Mouse (Mus musculus) CD4-positive helper T cell, adult 2 months (primary cell): ENCODE measurements around the gene Spin1.
"Not testable (repeated sequence)": the region's sequence is repeated elsewhere in the genome, so short reads cannot be mapped to it uniquely, and the experiment has no call there.

Experiments
- DNase-seq: peaks from one replicate; pipeline ENCODE4 v3.0.0-alpha.2; 2012; ENCODE audit warnings: low read depth, missing footprints, low spot score

Spin1 gene

DNA sequence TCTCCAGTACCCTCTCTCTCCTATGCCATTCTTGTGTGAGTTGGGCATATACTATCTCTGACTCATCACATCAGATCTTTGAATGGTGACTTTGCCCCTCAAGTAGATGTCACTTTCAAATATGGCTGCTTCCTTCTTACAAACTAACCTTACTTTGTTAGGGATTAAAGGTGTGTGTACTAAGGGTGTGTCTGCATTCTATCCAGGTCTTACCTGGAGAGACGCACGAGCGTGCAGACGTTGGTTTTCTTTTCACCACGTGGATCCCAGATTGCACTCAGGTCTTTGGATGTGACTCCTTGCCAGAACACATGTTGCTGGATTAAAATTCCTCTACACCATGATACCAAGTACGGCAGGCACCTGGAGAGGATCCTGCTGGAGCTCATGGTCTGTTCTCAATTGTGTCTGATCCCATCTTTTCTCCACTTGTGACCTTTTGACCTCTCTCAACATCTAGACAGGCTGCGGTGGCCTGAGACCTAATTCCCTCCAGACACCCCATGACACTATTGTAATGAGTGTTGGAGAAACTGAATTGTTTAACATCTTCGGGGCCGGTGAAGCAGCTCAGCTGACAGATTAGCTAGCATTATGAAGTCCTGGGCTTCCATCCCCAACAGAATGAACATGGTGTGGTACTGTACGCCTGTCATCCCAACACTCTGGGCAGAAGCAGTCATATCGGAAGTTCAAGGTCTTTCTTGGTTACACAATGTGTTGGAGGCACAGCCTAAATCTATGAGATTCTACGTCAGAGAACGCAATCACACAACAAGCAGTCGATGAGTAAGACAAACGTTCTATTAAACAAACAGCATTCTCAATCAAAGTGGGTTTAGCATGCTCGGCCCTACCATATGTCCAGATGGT is 6.1 kb upstream of the Spin1 start:
- no peak for DNase-seq

DNA sequence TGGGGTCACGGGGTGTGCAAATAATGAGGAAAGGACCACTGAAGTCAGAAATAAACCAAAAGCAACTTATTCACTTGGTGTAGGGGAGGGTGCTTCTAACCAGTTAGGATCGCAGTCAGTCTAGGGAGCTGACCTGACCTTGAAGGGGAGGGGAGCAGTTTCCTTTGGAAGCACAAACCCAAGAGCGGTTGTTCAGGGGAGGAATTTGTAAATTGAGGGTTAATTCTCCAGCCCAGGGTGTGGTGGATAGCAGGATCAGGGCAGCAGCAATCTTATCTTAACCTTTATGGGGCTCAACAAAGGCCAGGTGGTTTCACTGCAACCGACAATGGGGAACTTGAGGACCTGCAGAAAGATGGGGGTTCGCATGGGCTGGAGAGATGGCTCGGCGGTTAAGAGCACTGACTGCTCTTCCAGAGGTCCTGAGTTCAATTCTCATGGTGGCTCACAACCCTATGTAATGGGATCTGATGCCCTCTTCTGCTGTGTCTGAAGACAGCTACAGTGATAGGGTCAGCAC is 5.4 kb upstream of the Spin1 start:
- no peak for DNase-seq

DNA sequence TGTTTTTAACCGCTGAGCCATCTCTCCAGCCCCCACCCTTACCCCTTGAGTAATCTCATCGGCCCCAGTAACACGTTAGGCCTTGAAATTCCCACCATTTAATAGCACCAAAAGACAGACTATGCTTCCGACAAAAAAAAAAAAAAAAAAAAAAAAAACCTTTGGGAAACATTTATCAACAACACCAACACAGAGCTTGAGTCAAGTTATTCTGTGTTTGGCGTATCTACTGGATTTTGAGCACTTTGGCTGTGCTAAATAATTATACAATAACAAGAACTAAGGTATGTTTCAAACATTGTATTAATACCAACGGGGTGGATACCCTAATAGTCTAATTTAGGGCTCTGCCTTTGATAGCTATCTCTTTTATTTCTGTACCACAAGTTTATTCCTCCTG is 4.0 kb upstream of the Spin1 start:
- DNase-seq: no peak

DNA sequence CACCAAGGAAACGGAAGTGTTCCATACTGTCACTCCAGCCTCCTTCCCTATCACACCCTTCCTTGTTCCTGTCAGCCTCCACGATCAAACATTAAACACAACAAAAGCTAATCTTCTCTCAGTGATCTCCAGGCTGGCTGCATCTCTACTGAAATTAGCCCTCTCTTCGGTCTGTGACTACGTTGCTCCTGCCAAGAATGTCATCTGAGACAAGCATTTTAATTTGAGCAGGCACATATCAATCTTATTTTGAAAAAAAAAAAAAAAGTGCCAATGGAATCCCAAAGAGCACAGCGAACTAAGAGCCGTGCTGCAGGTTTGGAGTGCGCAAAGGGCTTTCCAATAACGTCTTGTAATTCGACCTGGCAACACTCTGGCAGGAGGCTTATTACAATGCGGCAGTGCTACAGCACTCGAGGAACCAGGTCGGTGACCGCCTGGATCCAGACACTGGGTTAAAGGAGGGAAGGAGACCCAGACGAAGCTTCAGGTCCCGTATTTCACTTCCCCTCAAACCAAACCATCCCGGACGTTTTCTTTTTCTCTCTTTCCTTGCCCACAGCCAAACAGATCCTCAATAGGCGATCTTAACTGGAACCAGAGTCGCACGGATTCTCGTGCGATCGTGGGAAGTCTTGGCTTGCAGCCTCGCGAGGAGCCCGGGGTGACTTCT is 984 bp upstream of the Spin1 start:
- no peak for DNase-seq

GRCm38 (mm10) chr13:51101016-51101776 is 516 bp downstream of the Spin1 start:
- peak; percentile 85 for DNase-seq

DNA sequence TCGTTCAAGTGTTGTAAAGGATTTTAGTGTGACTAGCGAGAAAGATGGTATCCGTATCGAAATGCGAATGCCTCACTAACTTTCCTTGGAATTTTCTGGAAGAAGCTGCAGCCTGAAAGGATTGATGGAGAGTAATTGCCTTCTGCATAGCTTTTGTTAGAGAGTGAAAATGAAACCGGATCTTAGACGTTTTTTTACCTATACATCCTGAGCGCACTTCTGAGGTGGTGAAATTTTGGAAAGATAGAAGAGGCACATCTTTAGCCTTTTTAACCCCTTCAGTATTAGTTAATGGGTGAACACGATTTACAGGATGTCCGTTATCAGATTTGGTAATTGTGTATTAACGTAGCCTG is 1.1 kb downstream of the Spin1 start:
- DNase-seq: no peak

DNA sequence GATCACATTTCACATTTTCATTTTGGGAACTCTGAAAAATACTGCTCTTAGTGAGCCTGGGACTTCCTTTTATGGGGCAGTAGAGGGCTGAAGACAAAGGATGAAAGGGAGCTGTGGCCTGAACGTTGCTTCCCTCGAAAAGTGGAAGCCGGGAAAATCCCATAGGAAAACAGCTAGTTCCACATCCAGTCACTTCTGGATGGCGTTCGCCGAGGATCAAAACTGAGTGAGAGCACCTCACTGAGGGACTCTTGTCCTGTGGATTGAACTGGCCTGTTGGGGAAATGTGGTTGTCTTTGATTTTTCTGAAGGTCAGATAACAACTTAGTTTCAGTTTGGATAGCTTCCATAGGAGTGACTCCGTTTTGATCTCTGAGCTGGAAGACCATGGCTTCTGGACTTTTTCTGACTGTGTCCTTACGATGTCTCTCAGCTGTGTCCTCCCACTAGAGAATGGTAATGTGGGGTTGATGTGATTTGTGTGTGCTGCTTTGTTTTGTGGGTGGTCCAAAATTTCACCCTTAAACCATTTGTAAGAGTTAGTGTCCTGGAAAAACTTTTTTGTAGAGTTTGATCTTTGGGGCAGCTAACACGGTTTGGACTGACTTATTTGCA is 2.5 kb downstream of the Spin1 start:
- DNase-seq: no peak

- DNase-seq: no peak
Observed at GRCm38 (mm10) chr13:51103861-51104650, 3.4 kb downstream of the Spin1 start.

DNA sequence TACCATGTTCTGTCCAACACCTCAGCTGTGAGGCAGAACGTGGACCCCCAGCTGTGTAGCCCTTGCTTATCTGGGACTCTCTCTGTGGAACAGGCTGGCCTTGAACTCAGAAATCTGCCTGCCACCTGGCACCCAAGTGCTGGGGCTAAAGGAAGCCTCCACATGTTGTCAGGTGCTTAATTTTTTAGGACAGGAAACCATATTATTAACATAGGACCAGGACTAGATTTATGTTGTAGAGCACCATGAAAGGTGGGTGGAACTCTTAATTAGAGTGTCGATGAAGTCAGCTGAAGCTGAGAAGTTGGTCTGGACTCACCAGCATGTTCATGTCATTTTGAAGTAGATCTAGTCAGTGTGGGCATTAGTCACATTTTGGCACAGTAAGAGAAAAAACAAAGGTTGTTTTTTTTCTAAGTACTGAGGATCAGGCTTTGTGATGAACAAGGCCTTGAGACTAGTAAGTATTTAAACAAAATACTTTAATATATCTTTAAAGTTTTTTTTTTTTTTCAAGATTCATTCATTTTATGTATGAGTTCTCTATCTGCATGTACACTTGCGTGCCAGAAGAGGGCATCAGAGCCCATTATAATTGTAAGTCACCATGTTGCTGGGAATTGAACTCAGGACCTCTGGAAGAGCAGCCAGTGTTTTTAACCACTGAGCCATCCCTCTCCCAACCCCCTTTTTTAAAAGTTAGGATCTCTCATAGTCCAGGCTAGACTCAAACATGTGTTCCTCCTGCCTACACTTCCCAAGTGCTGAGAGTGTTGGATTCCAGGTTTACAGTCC is 5.4 kb downstream of the Spin1 start:
- peak; percentile 28 for DNase-seq

- DNase-seq: no peak
Observed at GRCm38 (mm10) chr13:51106816-51107215, 6.1 kb downstream of the Spin1 start.

- no peak for DNase-seq
Observed at GRCm38 (mm10) chr13:51109517-51109916, 8.8 kb downstream of the Spin1 start.

DNA sequence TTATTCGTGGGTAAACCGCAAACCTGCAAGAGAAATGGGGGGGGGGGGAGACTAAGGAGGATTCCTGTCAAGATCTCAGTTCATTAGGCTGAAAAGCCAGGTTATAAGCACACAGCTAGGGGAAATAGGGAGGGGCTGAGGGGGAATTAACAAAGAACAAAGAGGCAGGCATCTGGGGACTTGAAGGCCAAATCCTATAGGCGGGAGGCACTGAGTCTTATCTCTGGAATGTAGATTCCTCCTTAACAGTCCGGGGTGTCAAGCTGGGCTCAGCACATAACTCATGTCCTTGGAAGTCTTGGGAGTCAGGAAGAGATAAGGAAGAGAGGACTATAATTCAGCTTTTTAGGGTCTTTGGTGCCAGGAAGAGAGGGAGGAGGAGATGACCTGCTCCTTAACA is 13.7 kb downstream of the Spin1 start:
- not testable (repeated sequence) for DNase-seq

GRCm38 (mm10) chr13:51115762-51116161 is 15.1 kb downstream of the Spin1 start:
- peak; percentile 55 for DNase-seq

GRCm38 (mm10) chr13:51120734-51121133 is 20.1 kb downstream of the Spin1 start:
- no peak for DNase-seq

GRCm38 (mm10) chr13:51121966-51122365 is 21.3 kb downstream of the Spin1 start:
- DNase-seq: no peak

GRCm38 (mm10) chr13:51122771-51123170 is 22.1 kb downstream of the Spin1 start:
- no peak for DNase-seq

- DNase-seq: no peak
Observed at GRCm38 (mm10) chr13:51125357-51125756, 24.7 kb downstream of the Spin1 start.

DNA sequence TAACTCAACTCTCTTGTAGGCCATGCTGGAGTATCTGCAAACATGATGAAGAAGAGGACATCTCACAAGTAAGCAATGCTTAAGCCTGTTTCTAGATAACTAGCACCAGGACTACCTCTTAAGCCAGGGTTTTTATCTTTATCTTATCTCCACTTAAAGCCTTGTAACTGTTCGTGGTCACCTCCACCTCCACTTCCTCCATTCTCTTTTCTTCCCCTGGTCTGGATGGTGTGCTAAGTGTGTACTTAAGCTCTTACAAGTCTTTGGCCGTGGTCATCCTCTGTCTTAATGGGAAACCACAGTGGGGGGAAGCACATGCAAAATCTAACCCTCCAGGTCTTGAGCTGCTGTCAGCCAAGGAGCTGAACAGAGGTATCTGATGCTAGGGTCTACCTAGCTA is 27.2 kb downstream of the Spin1 start:
- no peak for DNase-seq

- DNase-seq: no peak
Observed at GRCm38 (mm10) chr13:51128417-51128816, 27.7 kb downstream of the Spin1 start.

- no peak for DNase-seq
Observed at GRCm38 (mm10) chr13:51131179-51131578, 30.5 kb downstream of the Spin1 start.
